Mouse (Mus musculus) cerebellum, postnatal 36 days (tissue): ENCODE measurements around the gene Gm8011.
"Not testable (repeated sequence)": the region's sequence is repeated elsewhere in the genome, so short reads cannot be mapped to it uniquely, and the experiment has no call there.

ENCODE experiments used
- DNase-seq, 2 experiments: peaks; one replicate each; pipeline ENCODE4 v3.0.0; 2021 to 2022; ENCODE audit warnings: mixed read lengths in 2 of 2

The Gm8011 gene

DNA sequence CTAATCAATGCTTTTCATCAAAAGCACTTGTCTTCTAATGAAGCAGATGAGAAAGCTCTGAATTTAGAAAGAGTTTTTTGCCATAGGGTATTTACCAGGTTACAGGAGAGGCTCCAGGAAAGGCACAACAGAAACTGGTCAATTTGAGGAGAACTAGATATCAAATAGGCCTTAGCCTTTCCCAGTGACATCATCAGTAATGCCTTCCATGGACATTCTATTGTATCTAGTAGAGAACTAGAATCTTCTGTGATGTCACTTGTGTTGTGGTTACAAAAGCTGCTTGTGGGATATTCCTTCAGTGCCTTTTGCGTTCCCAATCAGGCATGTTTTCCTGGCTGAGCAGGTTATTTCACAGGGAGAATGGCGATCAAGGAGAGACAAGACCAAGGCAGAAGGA lies at the start of gene Gm8011:
Gene Gm8011, plus strand, starts transcription at position 301 of the 400 bp plus-strand sequence.
- DNase-seq: not testable (repeated sequence)

DNA sequence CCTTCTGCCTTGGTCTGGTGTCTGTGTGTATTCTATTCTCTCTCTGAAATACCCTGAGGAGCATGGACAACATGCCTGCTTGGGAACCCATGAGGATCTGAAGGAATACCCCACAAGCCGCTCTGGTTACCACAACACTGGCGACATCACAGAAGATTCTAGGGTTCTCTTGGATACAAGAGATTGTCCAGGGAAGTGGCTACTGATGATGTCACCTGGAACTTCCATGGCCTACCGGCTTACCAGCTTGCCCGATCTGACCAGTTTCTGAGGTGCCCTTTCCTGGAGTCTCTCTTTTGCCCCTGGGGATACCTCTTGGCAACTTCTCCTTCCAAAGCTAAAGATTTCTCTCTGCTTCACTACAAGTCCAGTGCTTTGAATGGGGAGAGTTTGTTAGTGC lies 24.1 kb upstream of the Gm8011 start, which contains the start of gene Gm8005:
Gene Gm8005, minus strand, starts transcription at position 101 of the 400 bp plus-strand sequence.
- not testable (repeated sequence) for DNase-seq

DNA sequence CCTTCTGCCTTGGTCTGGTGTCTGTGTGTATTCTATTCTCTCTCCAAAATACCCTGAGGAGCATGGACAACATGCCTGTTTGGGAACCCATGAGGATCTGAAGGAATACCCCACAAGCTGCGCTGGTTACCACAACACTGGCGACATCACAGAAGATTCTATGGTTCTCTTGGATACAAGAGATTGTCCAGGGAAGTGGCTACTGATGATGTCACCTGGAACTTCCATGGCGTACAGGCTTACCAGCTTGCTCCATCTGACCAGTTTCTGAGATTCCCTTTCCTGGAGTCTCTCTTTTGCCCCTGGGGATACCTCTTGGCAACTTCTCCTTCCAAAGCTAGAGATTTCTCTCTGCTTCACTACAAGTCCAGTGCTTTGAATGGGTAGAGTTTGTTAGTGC lies 38.6 kb downstream of the Gm8011 start, which contains the start of gene Gm8020:
Gene Gm8020, minus strand, starts transcription at position 101 of the 400 bp plus-strand sequence.
- DNase-seq: not testable (repeated sequence)
